Comparison of ENCODE assay signal across 7 mouse cellular contexts in the genomic region with DNA sequence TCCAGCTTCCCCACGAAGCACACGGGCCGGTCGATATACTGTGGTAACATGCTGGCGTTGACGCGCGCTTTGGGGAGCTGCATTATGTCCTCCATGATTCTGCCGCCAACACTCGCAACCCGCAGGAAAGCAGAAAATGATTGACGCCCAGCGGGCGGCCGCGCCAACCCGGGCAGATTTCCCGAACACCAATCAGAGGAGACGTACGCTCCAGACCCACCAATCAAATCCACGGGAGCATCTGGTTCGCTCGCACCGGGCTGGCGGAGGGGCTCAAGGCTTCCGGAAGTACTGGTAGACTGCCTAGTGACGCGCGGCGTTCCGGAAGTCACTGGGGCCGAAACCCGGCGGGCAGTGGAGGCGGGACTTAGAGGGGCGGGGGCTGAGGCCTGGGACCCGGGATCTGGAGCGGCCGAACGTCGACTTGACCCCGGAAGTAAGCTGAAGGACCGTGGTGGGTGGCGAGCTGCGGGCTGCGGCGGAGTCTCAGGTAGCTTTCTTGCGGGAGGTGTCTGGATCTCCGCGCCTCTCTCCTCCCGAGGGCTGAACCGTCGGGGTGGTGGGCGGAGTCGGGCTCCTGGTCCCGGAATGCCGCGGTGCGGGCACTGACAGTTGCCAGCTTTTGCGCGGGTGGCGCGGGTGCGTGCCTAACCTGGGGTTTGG. TPM values are rescaled to one million over a fixed set of nuclear protein-coding genes. Genes with fewer than 3 reads are reported as not detected.
DNase-seq lines count a peak whose midpoint lies in the region; ATAC-seq lines count a peak whose summit lies in the region.

A gene (minus strand): TSS at position 170 of the 663 bp plus-strand sequence.
A gene (plus strand): TSS at position 285 of the 663 bp plus-strand sequence.
A gene (plus strand): TSS at position 447 of the 663 bp plus-strand sequence.

- peak within 1 kb of the TSS; percentile 81 for H3K9ac ChIP-seq in embryonic facial prominence, embryonic 12.5 days
- peak within 1 kb of the TSS; percentile 72 for H3K9ac ChIP-seq in limb, embryonic 11.5 days (ENCODE audit: low read length)
- peak within 1 kb of the TSS; percentile 86 for H3K9ac ChIP-seq in midbrain, embryonic 14.5 days (replicated peaks; ENCODE audit: low read length)

- peak within 1 kb of the TSS; percentile 72 for H3K27ac ChIP-seq in embryonic facial prominence, embryonic 12.5 days
- H3K27ac ChIP-seq in limb, embryonic 11.5 days (replicated peaks; ENCODE audit: low read depth, low read length): 0 out of 2 replicates have a peak within 1 kb of the TSS, but pooled peaks have one; percentile 9
- peak within 1 kb of the TSS; percentile 82 for H3K27ac ChIP-seq in midbrain, embryonic 14.5 days (replicated peaks; ENCODE audit: low read depth, low read length)

- peak; percentile 96 for DNase-seq in adrenal gland, postnatal 25 days
- DNase-seq in heart, adult 11 months: peak; percentile 100
- DNase-seq in kidney, adult 18-20 months: peak; percentile 96
- DNase-seq in limb, embryonic 11.5 days (ENCODE audit: low spot score): peak; percentile 97
- DNase-seq in midbrain, embryonic 14.5 days: peak; percentile 98
- DNase-seq in spleen, adult 18-20 months: peak; percentile 92 to 93

- 0 out of 2 replicates have a peak, but pooled peaks cover 3% of the 10 kb centered on the region for H3K4me1 ChIP-seq in embryonic facial prominence, embryonic 12.5 days
- H3K4me1 ChIP-seq in limb, embryonic 11.5 days (ENCODE audit: control insufficient read depth, insufficient read depth, low read length): 0 out of 2 replicates have a peak, but pooled peaks cover 5% of the 10 kb centered on the region
- H3K4me1 ChIP-seq in midbrain, embryonic 14.5 days (ENCODE audit: control insufficient read depth, insufficient read depth, low read length): peaks cover 12% of the 10 kb centered on the region

- peak; percentile 100 for ATAC-seq in embryonic facial prominence, embryonic 12.5 days (ENCODE audit: insufficient number of reproducible peaks, insufficient read depth, low FRiP score, low TSS enrichment)
- peak; percentile 100 for ATAC-seq in limb, embryonic 11.5 days (ENCODE audit: insufficient number of reproducible peaks, low FRiP score, low TSS enrichment, low read depth)
- ATAC-seq in midbrain, embryonic 14.5 days (ENCODE audit: low FRiP score, low TSS enrichment): peak; percentile 100

- H3K9me3 ChIP-seq in embryonic facial prominence, embryonic 12.5 days: no peaks in the 10 kb centered on the region
- no peaks in the 10 kb centered on the region for H3K9me3 ChIP-seq in limb, embryonic 11.5 days (ENCODE audit: control insufficient read depth, low read length)
- H3K9me3 ChIP-seq in midbrain, embryonic 14.5 days (ENCODE audit: control insufficient read depth, low read length): no peaks in the 10 kb centered on the region

- H3K4me2 ChIP-seq in embryonic facial prominence, embryonic 12.5 days (replicated peaks): peak within 1 kb of the TSS; percentile 71
- peak within 1 kb of the TSS; percentile 89 for H3K4me2 ChIP-seq in limb, embryonic 11.5 days (ENCODE audit: low read depth, severe bottlenecking)
- H3K4me2 ChIP-seq in midbrain, embryonic 14.5 days (ENCODE audit: low read length): peak within 1 kb of the TSS; percentile 68

- WGBS in embryonic facial prominence, embryonic 12.5 days: under 1% methylated on average over 64 of the region's 64 CpGs
- WGBS in limb, embryonic 11.5 days: under 1% methylated on average over 64 of the region's 64 CpGs
- WGBS in midbrain, embryonic 14.5 days: under 1% methylated on average over 63 of the region's 64 CpGs

- peaks cover 9% of the 10 kb centered on the region for H3K36me3 ChIP-seq in embryonic facial prominence, embryonic 12.5 days
- H3K36me3 ChIP-seq in limb, embryonic 11.5 days (ENCODE audit: control insufficient read depth, insufficient read depth, low read length): no peaks in the 10 kb centered on the region
- H3K36me3 ChIP-seq in midbrain, embryonic 14.5 days (ENCODE audit: control insufficient read depth, insufficient read depth, low read length): 0 out of 2 replicates have a peak, but pooled peaks cover 3% of the 10 kb centered on the region

- H3K27me3 ChIP-seq in embryonic facial prominence, embryonic 12.5 days: no peaks in the 10 kb centered on the region
- H3K27me3 ChIP-seq in limb, embryonic 11.5 days (ENCODE audit: control insufficient read depth, insufficient read depth, low read length): no peaks in the 10 kb centered on the region
- no peaks in the 10 kb centered on the region for H3K27me3 ChIP-seq in midbrain, embryonic 14.5 days (ENCODE audit: control insufficient read depth, insufficient read depth, low read length)

- H3K4me3 ChIP-seq in embryonic facial prominence, embryonic 12.5 days: peak within 1 kb of the TSS; percentile 65
- peak within 1 kb of the TSS; percentile 67 for H3K4me3 ChIP-seq in limb, embryonic 11.5 days (ENCODE audit: low read depth, low read length)
- peak within 1 kb of the TSS; percentile 72 for H3K4me3 ChIP-seq in midbrain, embryonic 14.5 days (replicated peaks; ENCODE audit: low read depth, low read length)

RNA-seq across cellular contexts. Expression of the first gene that starts in this region (rescaled TPM):
- 19.8 and 27.5 TPM in 2 replicates for total RNA-seq in adrenal gland, postnatal 25 days (2021)
- 179 and 181 TPM in 2 replicates for polyA plus RNA-seq in embryonic facial prominence, embryonic 12.5 days (2016; fragmentation: Nextera tagmentation; extraction: Ambion mirVana)
- polyA plus RNA-seq in limb, embryonic 11.5 days (2014; fragmentation: Nextera tagmentation; extraction: Ambion mirVana): 203 and 211 TPM in 2 replicates
- polyA plus RNA-seq in midbrain, embryonic 14.5 days (2014; fragmentation: Nextera tagmentation; extraction: Ambion mirVana): 63.4 and 65.6 TPM in 2 replicates

RNA-seq across cellular contexts. Expression of the second gene that starts in this region (rescaled TPM):
- 15.7 and 19.1 TPM in 2 replicates for total RNA-seq in adrenal gland, postnatal 25 days (2021)
- 15.7 and 20.2 TPM in 2 replicates for polyA plus RNA-seq in embryonic facial prominence, embryonic 12.5 days (2016; fragmentation: Nextera tagmentation; extraction: Ambion mirVana)
- 16.7 and 18.0 TPM in 2 replicates for polyA plus RNA-seq in limb, embryonic 11.5 days (2014; fragmentation: Nextera tagmentation; extraction: Ambion mirVana)
- 57.2 and 64.3 TPM in 2 replicates for polyA plus RNA-seq in midbrain, embryonic 14.5 days (2014; fragmentation: Nextera tagmentation; extraction: Ambion mirVana)

RNA-seq across cellular contexts. Expression of the third gene that starts in this region (rescaled TPM):
- total RNA-seq in adrenal gland, postnatal 25 days (2021): 4.8 TPM in 1 of 2 replicates, not detected in the other
- polyA plus RNA-seq in embryonic facial prominence, embryonic 12.5 days (2016; fragmentation: Nextera tagmentation; extraction: Ambion mirVana): 10.1 and 11.6 TPM in 2 replicates
- 16.1 and 16.6 TPM in 2 replicates for polyA plus RNA-seq in limb, embryonic 11.5 days (2014; fragmentation: Nextera tagmentation; extraction: Ambion mirVana)
- 5.5 and 15.4 TPM in 2 replicates for polyA plus RNA-seq in midbrain, embryonic 14.5 days (2014; fragmentation: Nextera tagmentation; extraction: Ambion mirVana)

Comparison
In these comparisons a context has a peak if more than half of its experiments do, and no peak if none do; other contexts are left out.
1. Peak in every context shown above with its lines: DNase-seq, ATAC-seq, H3K4me3 ChIP-seq and H3K27ac ChIP-seq.
2. H3K27ac ChIP-seq: peak in every context shown above with its lines; median percentile 82 in midbrain, embryonic 14.5 days; 72 in embryonic facial prominence, embryonic 12.5 days; 9 in limb, embryonic 11.5 days.